Mouse (Mus musculus) CH12F3 (cell line): ENCODE data around the gene H2afy2.

Source experiments
- in situ Hi-C: fragments of 300-500 bp; cut with MboI; formaldehyde crosslinking; loops from 2 replicates; pipeline ENCODE4 v1.14.3; 2020; ENCODE audit warnings: low sequenced_read_pairs

The H2afy2 gene

GRCm38 (mm10) chr10:61734377-61734776 lies 49.6 kb downstream of the H2afy2 start:
- in situ Hi-C loops, result no loop called here

- in situ Hi-C loops, result no loop called here
Observed at GRCm38 (mm10) chr10:61730171-61730570, 53.8 kb downstream of the H2afy2 start.

- in situ Hi-C loops, result no loop called here
Observed at GRCm38 (mm10) chr10:61729181-61729580, 54.8 kb downstream of the H2afy2 start.

- in situ Hi-C loops, result no loop called here
Observed at GRCm38 (mm10) chr10:61723271-61723670, 60.7 kb downstream of the H2afy2 start.

GRCm38 (mm10) chr10:61722215-61722614 lies 61.7 kb downstream of the H2afy2 start:
- in situ Hi-C loops, result no loop called here

GRCm38 (mm10) chr10:61720331-61720730 lies 63.6 kb downstream of the H2afy2 start:
- in situ Hi-C loops, result no loop called here

- in situ Hi-C loops, result no loop called here
Observed at GRCm38 (mm10) chr10:61717406-61718296, 66.3 kb downstream of the H2afy2 start.

- in situ Hi-C loops, result no loop called here
Observed at GRCm38 (mm10) chr10:61715996-61716864, 67.7 kb downstream of the H2afy2 start.

GRCm38 (mm10) chr10:61715462-61715837 lies 68.5 kb downstream of the H2afy2 start:
- in situ Hi-C loops, result no loop called here

- in situ Hi-C loops, result no loop called here
Observed at GRCm38 (mm10) chr10:61714771-61715461, 69.0 kb downstream of the H2afy2 start, which contains the start of gene Aifm2. Aifm2 (plus strand) TSS chr10:61715263.

GRCm38 (mm10) chr10:61714146-61714545 lies 69.8 kb downstream of the H2afy2 start:
- in situ Hi-C loops, result no loop called here

GRCm38 (mm10) chr10:61713601-61714000 lies 70.3 kb downstream of the H2afy2 start:
- in situ Hi-C loops, result no loop called here

GRCm38 (mm10) chr10:61706412-61707375 lies 77.3 kb downstream of the H2afy2 start:
- in situ Hi-C loops, result no loop called here

- in situ Hi-C loops, result no loop called here
Observed at GRCm38 (mm10) chr10:61704663-61705062, 79.3 kb downstream of the H2afy2 start.

- in situ Hi-C loops, result no loop called here
Observed at GRCm38 (mm10) chr10:61697028-61697427, 86.9 kb downstream of the H2afy2 start.

- in situ Hi-C loops, result no loop called here
Observed at GRCm38 (mm10) chr10:61696560-61696823, 87.5 kb downstream of the H2afy2 start.

GRCm38 (mm10) chr10:61695703-61696559 lies 88.0 kb downstream of the H2afy2 start:
- in situ Hi-C loops, result no loop called here

GRCm38 (mm10) chr10:61694870-61695670 lies 88.9 kb downstream of the H2afy2 start, which contains the start of gene Tysnd1:
Tysnd1 (plus strand) TSS chr10:61695514.
- in situ Hi-C loops, result no loop called here
